Mouse (Mus musculus) liver, embryonic 14.5 days (tissue): Measurements from ENCODE around the gene Mt3.

Experiments used
- CTCF ChIP-seq: IDR thresholded peaks from 2 replicates; pipeline ENCODE4 v1.5.1; 2016; ENCODE audit warnings: antibody characterized with exemption, low read depth, control low read depth
- EP300 ChIP-seq: IDR thresholded peaks from 2 replicates; pipeline ENCODE4 v1.6.1; 2016; ENCODE audit warnings: antibody characterized with exemption, low read depth

- TF ChIP-seq CTCF: no peak
- no peak for TF ChIP-seq EP300
Observed at GRCm38 (mm10) chr8:94113435-94113834, 39.0 kb upstream of the Mt3 start.
